17 mouse cellular contexts compared by ENCODE assay signal in the genomic region with DNA sequence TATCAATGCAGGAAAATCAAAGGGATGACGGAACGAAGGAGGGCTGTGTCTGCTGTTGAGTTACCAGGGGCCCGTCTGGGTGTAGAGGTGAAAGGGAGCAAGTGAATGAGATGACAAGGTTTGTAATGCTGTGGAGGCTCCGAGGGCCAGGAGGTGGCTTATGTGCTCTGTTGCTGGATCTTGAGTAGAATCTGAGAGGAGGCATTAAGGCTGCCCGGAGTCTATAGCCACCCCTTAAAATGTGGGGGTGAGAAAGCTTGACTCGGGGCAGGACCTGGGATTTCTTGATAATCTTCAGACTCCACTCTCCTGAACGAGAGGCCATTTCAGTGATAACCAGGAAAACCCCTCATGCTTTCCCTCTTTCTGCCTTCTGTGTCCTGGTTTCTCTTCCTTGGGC.
DNase-seq lines count a peak whose midpoint lies in the region; ATAC-seq and TF ChIP-seq lines count a peak whose summit lies in the region.
"Had no signal": no experiment of that assay in that cellular context is flagged by ENCODE, and none has a peak within 500 bp of the region (broad histone marks: within the 10 kb centered on the region; RNA-seq: fewer than 3 reads in every experiment).

No protein-coding gene starts in this region.

- H3K27ac ChIP-seq in left cerebral cortex, adult 2 months = peak overlapping the region; percentile 90
- peak overlapping the region; percentile 63 for H3K27ac ChIP-seq in forebrain, embryonic 14.5 days (ENCODE audit: low read depth, low read length)
- peak overlapping the region; percentile 93 for H3K27ac ChIP-seq in hindbrain, embryonic 13.5 days
- H3K27ac ChIP-seq in midbrain, embryonic 16.5 days (ENCODE audit: low read length) = peak overlapping the region; percentile 85
- H3K27ac ChIP-seq: embryonic facial prominence, embryonic 13.5 days; gastrocnemius, adult 2 months had no signal

- H3K9ac ChIP-seq in forebrain, embryonic 14.5 days (ENCODE audit: low read length) = no peak overlapping the region
- no peak overlapping the region for H3K9ac ChIP-seq in hindbrain, embryonic 13.5 days
- H3K9ac ChIP-seq in midbrain, embryonic 16.5 days (ENCODE audit: low read depth, low read length) = no peak overlapping the region
- H3K9ac ChIP-seq: embryonic facial prominence, embryonic 13.5 days had no signal

- ATAC-seq in forebrain, embryonic 14.5 days = no peak
- no peak for ATAC-seq in hindbrain, embryonic 13.5 days (ENCODE audit: low FRiP score)
- no peak for ATAC-seq in midbrain, embryonic 16.5 days

- WGBS in forebrain, embryonic 14.5 days = 91% methylated on average over 7 of the region's 7 CpGs
- 83% methylated on average over 7 of the region's 7 CpGs for WGBS in hindbrain, embryonic 13.5 days
- WGBS in midbrain, embryonic 16.5 days = 83% methylated on average over 7 of the region's 7 CpGs

- no peak overlapping the region for H3K4me3 ChIP-seq in left cerebral cortex, adult 2 months
- no peak overlapping the region for H3K4me3 ChIP-seq in forebrain, embryonic 14.5 days (ENCODE audit: low read depth, low read length)
- no peak overlapping the region for H3K4me3 ChIP-seq in hindbrain, embryonic 13.5 days
- no peak overlapping the region for H3K4me3 ChIP-seq in midbrain, embryonic 16.5 days (ENCODE audit: low read depth, low read length)
- H3K4me3 ChIP-seq: embryonic facial prominence, embryonic 13.5 days; gastrocnemius, adult 2 months had no signal

- H3K4me2 ChIP-seq in forebrain, embryonic 14.5 days (ENCODE audit: low read length) = no peak overlapping the region
- H3K4me2 ChIP-seq in hindbrain, embryonic 13.5 days = no peak overlapping the region
- H3K4me2 ChIP-seq in midbrain, embryonic 16.5 days (ENCODE audit: low read length) = no peak overlapping the region
- H3K4me2 ChIP-seq: embryonic facial prominence, embryonic 13.5 days; liver, embryonic 11.5 days had no signal

- intact Hi-C loops in left cerebral cortex, adult 2 months (cut with DNase I) = loop anchor here (1.0 to 5.0 kb wide), 4 partner anchors 54 to 141 kb away; no protein-coding TSS in a partner anchor
- intact Hi-C loops in left cerebral cortex, postnatal 4 days (cut with DNase I) = no loop called here

- no peaks in the 10 kb centered on the region for H3K27me3 ChIP-seq in forebrain, embryonic 14.5 days (replicated peaks; ENCODE audit: control insufficient read depth, insufficient read depth, low read length)
- no peaks in the 10 kb centered on the region for H3K27me3 ChIP-seq in hindbrain, embryonic 13.5 days
- H3K27me3 ChIP-seq in midbrain, embryonic 16.5 days (ENCODE audit: control insufficient read depth, insufficient read depth, low read depth, low read length) = no peaks in the 10 kb centered on the region
- H3K27me3 ChIP-seq: embryonic facial prominence, embryonic 13.5 days had no signal

- peaks cover 49% of the 10 kb centered on the region for H3K4me1 ChIP-seq in forebrain, embryonic 14.5 days (ENCODE audit: control insufficient read depth, insufficient read depth, low read length)
- peaks cover 36% of the 10 kb centered on the region for H3K4me1 ChIP-seq in hindbrain, embryonic 13.5 days (replicated peaks)
- peaks cover 34% of the 10 kb centered on the region for H3K4me1 ChIP-seq in midbrain, embryonic 16.5 days (ENCODE audit: control insufficient read depth, insufficient read depth, low read length)

- no peak for DNase-seq in left cerebral cortex, adult 2 months (ENCODE audit: extremely low spot score in 1 of 2, low spot score in 2 of 2)
- DNase-seq in left cerebral cortex, postnatal 4 days = no peak
- DNase-seq in forebrain, embryonic 14.5 days (ENCODE audit: low spot score) = no peak
- DNase-seq in spleen, postnatal 10 days (ENCODE audit: low spot score in 2 of 2) = no peak
- no peak for DNase-seq in thymus, adult 18-20 months
- DNase-seq: adrenal gland, postnatal 14 days; cerebellum, adult 18-20 months; gastrocnemius, adult 2 months; heart, adult 18-20 months; layer of hippocampus, postnatal 36 days; lung, adult 2 months; lung, postnatal 36 days; thymus, postnatal 4 days had no signal

- H3K36me3 ChIP-seq in forebrain, embryonic 14.5 days (ENCODE audit: control insufficient read depth, insufficient read depth, low read length) = no peaks in the 10 kb centered on the region
- H3K36me3 ChIP-seq in hindbrain, embryonic 13.5 days = no peaks in the 10 kb centered on the region
- no peaks in the 10 kb centered on the region for H3K36me3 ChIP-seq in midbrain, embryonic 16.5 days (ENCODE audit: control insufficient read depth, insufficient read depth, low read length)
- H3K36me3 ChIP-seq: embryonic facial prominence, embryonic 13.5 days had no signal

- H3K9me3 ChIP-seq in forebrain, embryonic 14.5 days (replicated peaks; ENCODE audit: control insufficient read depth, low read length) = no peaks in the 10 kb centered on the region
- H3K9me3 ChIP-seq in hindbrain, embryonic 13.5 days = no peaks in the 10 kb centered on the region
- no peaks in the 10 kb centered on the region for H3K9me3 ChIP-seq in midbrain, embryonic 16.5 days (replicated peaks; ENCODE audit: control insufficient read depth, low read length, poor library complexity, severe bottlenecking)
- H3K9me3 ChIP-seq: embryonic facial prominence, embryonic 13.5 days had no signal

- TF ChIP-seq CTCF in left cerebral cortex, adult 2 months (IDR thresholded peaks at IDR 0.05) = no peak
